Mouse (Mus musculus): Measurements from ENCODE around the gene Nampt. TPM values are rescaled to one million over a fixed set of nuclear protein-coding genes. Genes with fewer than 3 reads are reported as not detected.
"Not testable (repeated sequence)": the region's sequence is repeated elsewhere in the genome, so short reads cannot be mapped to it uniquely, and the experiment has no call there.

The Nampt gene
- total RNA-seq, 2 experiments from 2014 or later = 42.4 to 47.1 TPM

DNA sequence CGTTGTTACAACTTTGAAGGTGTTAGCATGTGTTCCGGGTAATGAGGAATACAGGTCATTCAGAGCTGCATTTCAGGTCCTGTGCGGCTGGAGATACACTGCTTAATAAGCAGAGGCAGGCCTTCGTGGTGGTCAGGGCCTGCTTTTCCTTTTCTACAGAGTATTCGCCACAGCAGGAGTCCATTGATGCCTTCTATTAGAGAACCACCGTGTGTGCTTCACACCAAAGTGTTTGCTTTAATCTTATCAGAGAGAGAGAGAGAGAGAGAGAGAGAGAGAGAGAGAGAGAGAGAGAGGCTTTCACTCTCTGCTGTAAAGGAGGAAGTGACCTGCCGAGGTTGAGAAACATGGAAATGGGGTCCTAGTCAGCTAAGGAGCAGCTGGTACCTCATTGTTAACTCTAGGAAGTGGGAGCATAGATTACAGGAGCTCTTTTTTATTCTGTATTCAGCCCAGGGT is 22.1 kb downstream of the Nampt start:
- no peak for DNase-seq

DNA sequence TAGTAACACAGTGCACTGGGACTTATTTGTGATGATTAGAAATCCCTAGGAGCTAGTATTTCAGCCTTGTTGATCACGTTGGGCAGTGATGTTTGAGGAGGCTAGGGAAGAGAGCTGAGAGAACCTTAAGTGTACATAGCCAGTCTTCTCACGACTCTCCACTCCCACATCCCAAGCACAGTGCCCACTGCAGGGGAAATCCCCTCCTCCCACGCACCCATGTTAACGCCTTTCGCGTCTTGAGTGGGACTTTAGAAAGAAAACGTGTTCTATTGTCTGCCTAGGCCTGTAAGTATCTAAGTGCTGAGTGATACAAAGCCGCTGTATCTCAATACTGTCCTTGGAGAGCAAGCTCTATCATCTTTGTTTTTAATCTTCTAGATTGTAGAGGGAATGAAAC is 27.0 kb downstream of the Nampt start:
- no peak for DNase-seq

DNA sequence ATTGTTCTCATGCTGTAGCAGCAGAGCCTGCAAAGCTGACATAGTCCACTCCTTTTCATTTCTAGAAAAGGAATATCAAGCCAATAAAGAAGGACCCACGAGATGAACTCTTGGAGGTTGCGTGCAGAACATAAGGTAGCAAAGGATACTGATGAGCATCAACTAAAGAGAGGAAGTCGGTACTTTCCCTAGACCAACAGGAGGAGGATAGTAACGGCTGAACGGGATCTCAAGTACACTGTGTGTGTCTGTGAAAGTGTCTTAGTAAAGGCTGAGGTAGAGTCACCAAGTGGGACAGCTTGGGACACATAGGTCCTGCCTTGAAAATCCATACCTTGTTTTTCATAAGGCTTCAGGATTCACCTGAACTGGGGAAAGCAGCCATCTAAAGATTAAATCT is 34.4 kb downstream of the Nampt start:
- no peak for DNase-seq

DNA sequence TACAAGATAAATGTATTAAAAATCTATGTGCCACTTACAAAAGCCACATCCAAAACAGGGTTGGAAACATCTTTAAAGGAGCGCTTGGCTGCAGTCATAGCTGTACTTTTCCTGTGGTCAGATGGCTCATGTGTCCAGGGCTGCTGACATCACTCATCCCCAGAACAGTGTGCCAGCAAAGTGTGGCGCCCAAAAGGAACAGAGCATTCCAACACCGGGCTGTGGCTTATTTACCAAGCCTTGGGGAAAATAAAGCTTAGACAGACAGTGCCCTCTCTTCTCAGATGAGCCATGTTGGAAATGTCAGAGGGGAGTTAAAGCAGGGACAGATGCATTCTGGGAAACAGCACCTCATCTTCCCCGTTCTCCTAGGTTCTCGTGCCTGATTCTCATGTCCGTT is 35.5 kb downstream of the Nampt start:
- no peak for DNase-seq

DNA sequence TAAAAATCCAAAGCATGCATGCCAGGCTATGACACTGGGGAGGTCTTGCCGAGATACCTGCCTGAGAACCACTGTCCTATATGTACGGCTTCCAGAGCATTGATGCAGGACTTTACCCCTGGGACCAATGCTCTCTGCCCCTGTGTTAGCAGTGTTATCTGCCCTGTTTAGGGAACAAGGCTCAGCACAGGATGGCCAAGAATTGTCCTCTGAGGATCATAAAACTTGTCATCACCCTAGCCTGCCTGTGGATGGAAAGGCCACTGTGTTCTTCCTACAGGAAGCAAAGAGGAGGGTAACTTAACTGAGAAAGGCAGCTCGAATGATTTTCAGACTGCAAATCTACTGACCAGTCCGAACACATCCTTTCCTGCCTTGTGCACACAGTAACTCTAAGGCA is 36.1 kb downstream of the Nampt start:
- DNase-seq = no peak

DNA sequence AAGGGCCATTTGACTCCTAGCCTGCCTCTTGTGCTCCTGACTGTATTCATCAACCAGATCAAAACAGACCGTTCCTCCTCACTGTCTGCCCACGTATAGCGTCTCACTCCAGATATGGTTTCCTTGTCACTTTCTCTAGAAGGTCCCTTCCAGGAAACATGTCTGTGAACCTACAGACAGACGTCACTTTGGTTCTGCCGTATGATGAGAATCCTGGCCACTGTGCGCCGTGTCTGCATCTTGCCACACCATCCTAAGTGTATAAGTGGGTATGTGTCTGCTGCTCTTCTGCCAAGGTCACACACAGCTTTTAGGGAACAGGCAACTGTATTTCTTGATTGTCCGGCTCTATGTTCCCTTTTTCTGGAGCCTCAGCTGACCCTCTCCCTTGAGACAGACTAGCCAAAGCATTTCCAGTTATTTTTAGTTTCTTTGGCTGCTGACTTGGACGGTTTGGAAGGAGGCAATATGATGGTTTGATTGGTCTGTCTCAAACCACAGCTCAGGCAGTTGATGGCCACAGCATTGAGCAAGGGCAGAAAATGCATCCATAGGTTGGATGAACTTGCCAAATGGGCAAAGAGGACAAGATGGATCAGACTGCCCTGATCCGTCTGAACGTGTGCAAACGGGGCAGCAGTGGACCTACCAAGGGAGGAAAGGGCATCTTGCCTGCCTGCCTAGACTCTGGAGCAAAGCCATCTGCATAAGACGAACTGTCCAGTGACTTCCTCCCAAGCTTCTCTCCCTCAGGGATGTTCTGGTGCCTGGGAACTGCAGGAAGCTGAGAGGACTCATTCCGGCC is 37.6 kb downstream of the Nampt start:
- DNase-seq = no peak

DNA sequence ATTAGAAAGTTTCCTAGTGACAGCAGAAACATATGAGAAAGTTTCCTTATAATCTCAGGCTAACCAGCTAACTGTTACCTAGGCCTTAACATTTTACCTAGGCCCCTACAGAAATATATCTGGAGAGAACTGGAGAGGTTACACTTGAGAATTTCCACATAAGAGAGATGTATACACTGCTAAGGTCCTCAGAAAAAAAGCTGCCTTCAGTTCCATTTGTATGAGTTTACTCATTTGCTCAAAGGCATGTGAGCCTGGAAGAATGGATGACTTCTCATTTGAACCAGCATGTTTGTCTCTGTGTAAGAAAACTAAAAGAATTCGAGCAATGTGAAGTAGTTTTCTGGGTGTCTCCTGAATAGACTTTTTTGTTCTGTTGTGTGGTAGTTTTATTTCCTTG is 39.1 kb downstream of the Nampt start:
- DNase-seq = no peak

DNA sequence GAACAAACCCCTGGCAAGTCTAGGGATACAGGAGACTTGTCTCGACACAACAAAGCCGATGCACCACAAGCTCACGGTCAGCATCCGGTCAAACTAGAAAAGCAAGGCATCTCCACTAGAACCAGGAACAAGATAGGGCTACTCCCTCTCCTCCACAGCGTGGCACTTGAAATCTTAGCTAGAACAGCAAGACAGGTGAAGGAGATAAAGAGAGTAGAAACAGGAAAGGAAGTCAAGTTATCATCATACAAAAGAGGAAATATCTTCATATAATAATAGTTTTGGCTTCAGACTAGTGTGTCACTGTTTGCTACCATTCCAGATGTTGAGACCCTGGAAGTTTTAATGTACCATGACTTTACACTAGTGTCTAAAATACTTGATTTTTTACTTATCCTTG is 41.5 kb downstream of the Nampt start:
- no peak for DNase-seq

DNA sequence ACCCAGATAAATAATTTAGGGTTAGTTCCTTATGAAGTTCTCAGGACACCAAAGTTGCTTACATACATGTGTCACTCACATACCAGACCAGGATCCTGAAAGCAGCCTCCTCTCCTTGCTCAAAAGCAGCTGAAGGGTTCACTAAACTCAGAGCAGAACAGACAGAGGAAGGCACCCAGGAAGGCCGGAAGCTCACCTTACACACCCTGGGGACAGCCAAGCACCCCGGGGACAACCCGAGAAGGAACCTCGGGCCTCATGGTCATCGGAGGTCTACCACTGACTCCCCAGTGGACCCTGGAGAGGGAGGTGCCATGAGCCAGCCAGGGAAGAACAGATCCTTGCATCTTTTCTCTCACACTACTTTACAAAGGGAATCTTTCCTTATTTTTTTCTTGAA is 51.5 kb downstream of the Nampt start:
- DNase-seq = no peak

DNA sequence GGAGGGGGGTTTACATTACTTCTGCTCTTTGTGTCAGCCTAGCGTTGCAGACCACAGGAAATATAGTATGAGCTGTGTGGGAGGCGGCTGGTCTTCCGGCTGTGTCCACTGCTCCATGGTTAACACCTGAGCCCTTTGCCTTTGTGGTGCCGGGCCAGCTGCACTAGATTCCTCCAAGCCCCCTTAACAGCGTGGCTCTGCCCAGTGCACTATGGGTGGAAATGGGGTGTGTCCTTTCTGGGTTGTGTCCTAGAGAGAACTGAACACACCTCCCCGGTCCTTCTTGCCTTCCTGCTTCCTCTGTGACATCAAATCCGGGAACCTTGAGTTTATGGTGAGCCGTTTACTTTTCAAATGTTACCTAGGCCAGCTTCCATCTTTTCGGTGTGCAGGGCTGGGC is 58.2 kb downstream of the Nampt start:
- no peak for DNase-seq

DNA sequence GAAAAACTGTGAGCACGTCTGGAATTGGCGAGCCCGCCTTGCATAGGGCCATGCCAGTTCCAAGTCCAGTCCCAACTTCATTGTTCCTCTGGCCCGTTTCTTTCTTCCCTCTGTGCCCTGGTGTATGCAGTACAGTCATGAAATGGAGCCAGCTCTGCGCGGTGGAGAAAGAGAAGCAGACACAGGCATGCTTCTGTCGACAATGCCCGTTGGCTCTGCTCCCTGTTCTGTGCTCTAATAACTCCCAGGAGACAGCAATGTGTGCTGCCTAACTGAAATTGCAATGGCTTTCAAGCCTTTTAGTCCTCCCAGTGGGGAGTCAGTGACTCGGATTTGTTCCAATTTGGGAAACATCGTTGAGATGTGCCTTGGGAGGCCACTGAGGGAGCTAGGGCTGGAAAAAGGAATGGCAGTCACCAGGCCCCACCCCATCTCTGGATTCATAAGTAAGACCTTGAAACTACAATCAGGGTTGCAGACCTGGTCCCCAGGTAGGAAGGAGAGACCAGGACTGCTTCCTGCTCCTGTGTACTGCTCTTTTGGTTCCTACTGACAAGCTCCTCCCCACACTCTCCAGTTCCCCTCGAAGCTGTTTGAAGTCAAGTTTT is 58.7 kb downstream of the Nampt start:
- peak in 1 of 2 experiments; percentile 8 for DNase-seq

DNA sequence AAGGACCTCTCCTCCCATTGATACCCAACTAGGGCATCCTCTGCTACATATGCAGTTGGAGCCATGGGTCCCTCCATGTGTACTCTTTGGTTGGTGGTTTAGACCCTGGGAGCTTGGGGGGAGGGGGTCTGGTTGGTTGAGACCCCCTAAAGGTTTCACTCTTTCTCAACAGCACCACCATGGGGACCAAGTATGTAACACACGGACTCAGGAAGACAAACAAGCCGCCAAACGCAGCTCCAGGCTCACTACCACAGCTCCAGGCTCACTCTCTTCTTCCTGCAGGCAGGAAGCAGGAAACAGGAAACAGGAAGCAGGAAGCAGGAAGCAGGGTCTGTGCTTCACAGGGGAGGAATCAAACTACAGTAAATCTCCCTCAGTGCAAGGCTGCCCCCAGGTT is 60.0 kb downstream of the Nampt start:
- DNase-seq = no peak

DNA sequence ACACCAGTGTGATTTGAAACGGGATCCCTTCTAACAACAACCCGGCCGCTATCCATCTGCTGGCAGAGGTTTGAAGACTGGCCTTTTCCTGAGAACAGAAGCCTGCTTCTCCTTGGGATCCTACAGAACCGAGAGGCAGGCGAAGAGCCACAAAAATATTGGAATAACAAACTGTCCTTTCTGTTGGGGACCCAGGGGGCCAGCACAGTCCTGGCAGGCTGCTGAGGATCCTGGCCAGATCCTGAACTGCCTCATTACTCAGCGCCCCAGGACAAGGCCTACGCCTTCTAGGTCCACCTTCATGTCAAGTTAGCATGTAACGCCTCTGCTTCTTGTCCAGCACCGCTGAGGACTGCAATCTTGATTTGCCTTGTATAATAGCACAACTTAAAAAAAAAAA is 65.0 kb downstream of the Nampt start:
- no peak for DNase-seq

DNA sequence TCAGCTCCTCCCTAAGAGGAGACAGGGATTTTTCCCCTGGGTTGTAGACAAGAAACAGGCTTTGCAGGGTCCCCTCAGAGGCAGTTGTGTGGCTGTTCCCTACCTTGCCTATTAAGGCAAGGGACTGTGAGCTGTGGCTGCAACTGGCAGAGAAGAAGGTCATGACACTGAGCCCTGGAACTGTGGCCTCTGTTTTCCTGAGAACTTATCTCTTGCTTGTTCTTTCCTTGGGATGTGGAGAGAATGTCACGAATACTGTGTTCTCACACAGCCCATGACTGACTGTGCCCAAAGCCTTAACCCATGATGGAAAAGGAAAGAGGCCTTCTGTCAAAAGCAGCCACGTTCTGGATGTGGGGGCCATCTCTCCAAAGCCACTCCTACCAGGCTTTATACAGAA is 65.7 kb downstream of the Nampt start:
- DNase-seq = no peak

DNA sequence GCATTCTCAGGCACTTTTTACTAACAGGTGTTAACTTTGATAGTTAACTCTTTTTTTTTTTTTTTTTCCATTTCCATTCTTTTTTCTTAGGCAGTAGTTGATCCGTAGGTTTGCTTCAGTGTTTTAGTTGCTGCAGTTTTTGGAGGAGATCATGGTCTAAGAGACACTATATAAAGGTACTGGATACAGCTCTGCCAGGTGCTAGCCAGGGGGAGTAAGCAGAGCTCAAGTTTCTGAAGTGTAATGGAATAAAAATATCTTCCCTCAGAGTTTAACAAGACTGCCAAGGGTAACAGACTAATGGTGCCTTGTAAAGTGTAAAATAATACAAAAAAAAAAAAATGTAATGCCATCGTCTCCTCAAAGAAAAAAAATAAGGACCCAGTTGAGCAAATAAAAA is 67.0 kb downstream of the Nampt start:
- no peak for DNase-seq

DNA sequence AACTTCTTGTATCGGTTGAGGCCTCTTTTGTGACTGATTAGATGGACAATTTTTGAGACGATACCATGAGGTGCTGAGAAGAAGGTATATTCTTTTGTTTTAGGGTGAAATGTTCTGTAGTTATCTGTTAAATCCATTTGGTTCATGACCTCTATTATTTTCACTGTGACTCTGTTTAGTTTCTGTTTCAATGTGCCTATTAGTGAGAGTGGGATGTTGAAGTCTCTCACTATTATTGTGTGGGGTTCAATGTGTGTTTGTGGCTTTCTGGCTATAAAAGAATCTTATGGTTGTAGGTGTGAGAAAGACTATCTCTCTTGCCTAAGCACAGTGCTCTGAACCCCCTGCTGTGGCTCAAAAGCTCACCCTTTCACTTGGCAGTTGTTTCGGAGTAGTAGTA is 68.9 kb downstream of the Nampt start:
- no peak for DNase-seq

DNA sequence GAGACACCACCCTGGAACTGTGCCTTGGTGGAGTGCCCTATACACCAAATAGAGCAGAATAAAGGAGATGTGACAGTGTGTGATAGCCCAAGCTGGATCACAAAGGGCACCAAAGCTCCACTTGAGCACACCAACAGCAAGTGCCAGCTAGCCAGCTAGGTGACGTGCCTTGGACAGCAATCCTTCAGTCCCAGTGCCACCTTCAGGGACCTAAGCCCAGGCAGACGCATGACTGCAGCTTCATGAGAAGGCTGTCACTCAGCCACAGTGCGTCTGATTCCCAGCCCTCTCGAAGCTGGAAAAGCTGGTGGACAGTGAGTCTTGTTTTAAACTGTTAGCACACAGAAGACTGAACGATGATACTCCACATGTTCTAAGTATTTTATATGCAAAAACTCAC is 70.5 kb downstream of the Nampt start:
- no peak for DNase-seq

DNA sequence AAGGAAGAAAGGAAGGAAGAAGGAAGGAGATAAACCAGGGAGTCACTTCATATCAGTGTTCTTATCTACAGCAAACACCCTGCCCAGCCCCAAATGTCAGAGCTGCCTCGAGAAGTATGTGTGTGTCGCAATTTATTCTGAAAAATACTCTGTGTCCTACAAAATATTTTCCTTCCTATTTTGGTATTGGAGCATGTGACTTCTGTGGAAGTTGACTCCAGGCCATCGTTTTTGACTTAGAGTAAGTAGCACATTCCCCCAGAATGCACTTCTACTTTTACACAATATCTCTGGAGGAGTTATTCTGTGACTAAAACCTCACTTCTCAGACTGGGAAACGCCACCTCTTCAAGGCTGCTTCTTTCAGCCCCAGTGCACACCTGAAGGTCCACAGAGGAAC is 71.1 kb downstream of the Nampt start:
- DNase-seq = no peak

DNA sequence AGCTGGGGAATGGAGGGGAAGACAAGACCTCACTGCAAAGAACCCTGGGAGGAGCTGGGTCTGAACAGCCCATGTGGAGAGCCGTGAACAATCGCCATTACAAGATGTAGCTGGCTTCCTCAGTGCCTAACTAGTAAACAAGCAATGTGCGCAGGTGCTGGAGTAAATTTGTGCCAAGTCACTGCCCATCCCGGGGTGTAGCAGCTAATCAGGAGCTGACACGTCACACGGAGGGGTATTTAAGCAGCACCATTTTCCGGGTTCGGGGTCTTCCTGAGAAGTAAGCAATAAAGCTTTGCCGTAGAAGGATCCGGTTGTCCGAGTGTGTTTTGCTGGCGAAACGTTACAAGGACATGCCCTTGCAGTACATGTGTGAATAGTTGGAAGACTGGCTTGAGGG is 71.9 kb downstream of the Nampt start:
- DNase-seq = not testable (repeated sequence)

DNA sequence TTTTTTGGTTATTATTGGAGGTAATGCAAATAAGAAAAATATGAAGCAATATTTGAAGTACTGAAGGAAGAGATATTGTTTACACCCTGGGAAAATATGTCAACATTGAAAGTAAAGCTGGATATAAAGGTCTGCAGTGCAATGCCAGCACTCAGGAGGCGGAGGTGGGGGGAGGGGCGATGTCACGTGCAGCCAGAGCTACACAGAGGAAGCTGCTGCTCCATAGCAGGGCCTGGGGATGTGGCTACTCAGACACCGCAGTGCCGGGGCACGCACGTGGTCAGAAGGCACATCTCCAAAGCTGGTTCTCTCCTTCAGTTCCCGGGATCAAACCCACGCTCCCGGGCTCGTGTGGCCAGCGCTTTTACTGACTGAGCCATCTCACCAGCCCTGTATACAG is 73.9 kb downstream of the Nampt start:
- DNase-seq = no peak

DNA sequence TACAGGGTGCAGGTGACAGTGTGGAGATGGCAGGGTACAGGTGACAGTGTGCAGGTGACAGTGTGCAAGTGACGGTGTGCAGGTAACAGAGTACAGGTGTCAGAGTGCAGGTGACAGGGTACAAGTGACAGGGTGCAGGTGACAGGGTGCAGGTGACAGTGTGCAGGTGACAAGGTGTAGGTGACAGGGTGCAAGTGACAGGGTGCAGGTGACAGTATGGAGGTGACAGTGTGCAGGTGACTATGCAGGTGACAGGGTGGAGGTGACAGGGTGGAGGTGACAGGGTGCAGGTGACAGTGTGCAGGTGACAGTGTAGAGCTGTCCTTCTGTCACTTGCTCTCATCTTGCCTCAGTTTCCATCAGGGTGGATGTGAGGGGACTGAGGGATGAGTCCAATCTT is 76.5 kb downstream of the Nampt start:
- DNase-seq = no peak

DNA sequence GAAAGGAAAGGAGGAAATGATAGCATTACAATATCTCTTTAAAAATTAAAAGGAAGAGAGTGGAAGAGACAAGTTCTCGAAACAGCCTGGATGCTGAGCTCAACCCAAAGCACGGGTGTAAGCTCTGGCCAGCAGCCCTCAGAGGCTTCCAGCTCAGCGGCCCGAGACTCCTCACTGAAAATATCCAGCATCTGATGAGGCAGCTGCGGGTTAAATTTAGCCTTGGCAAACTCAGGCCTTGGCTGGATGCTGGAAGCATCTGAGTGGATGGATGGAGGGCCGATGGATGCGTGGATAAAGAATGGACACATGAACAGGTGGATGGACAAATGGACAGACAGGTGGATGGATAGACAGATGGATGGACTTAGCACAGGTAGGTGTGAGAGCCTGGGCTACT is 77.2 kb downstream of the Nampt start:
- no peak for DNase-seq

DNA sequence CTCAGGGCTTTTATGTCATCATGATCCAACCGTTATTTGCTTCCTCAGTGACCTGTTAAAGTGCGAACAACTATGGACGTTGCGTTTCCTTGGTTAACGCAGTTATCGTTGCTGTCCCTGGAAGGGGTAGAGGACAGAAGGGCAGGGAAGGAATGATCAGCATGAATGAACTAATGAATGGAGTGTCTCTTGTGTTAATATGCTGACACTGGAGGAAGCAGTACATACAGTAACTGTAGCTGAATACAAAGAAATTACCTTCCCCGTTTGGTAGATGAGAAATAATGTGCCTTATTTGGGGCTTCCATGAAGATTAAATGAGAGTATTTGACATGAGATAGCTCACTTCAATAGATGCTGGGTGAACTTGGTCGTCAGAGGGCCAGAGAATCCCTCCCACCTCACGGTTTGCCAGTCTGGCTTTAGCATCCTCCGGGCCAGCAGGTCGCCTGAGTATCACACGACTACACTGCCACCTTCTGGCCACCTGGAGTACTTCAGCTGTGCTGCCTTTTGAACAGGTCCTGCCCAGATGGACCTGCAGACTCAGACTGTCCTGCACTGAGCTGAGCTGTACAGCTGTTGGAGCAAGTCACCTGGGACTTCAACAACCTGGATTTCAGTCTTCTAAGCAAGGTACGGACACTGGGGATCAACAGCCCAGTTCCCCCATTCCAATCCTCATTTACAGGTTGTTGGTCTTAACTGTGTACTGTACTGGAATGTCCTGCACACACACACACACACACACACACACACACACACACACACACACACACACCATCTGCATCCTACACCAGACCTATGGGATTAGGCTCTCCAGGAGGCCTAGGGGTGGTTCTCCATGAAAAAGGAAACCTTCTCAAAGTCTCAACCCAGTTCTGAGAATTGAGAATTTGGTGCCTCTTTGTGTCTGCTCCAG is 78.1 kb downstream of the Nampt start:
- peak; percentile 83 to 87 for DNase-seq

Data from layer of hippocampus, postnatal 36 days (tissue).